Mouse (Mus musculus) CH12.LX (cell line): ENCODE data around the gene Ubb. TPM values are rescaled to one million over a fixed set of nuclear protein-coding genes. Genes with fewer than 3 reads are reported as not detected.

Experiments used
- DNase-seq: peaks from one replicate; pipeline ENCODE4 v3.0.0-alpha.2; 2013; ENCODE audit errors: extremely low read depth
- H3K27ac ChIP-seq: 2 replicates; pipeline ENCODE4 v1.5.1; 2012; ENCODE audit warnings: low read depth, mild to moderate bottlenecking, control low read depth, moderate library complexity; ENCODE audit not compliant: insufficient read depth
- H3K27me3 ChIP-seq: replicated peaks from 2 replicates; pipeline ENCODE3; 2012; ENCODE audit warnings: inconsistent platforms
- H3K36me3 ChIP-seq, 2 experiments: replicated peaks in 1 of 2; 2 replicates each; pipeline versions ENCODE3 to v1.6.1; 2012; ENCODE audit warnings: inconsistent platforms in 1 of 2, low read length in 1 of 2, mild to moderate bottlenecking in 1 of 2, mixed read lengths in 1 of 2, moderate library complexity in 1 of 2; ENCODE audit not compliant: control insufficient read depth in 1 of 2, insufficient read depth in 1 of 2
- H3K4me1 ChIP-seq, 2 experiments: 2 replicates each; pipeline ENCODE4 v1.6.1; 2012; ENCODE audit warnings: inconsistent platforms in 1 of 2, moderate library complexity in 1 of 2; ENCODE audit not compliant: insufficient read depth in 2 of 2, control insufficient read depth in 1 of 2
- H3K4me2 ChIP-seq: 2 replicates; pipeline ENCODE4 v1.6.1; 2012; ENCODE audit warnings: low read depth, mild to moderate bottlenecking, control low read depth; ENCODE audit not compliant: poor library complexity, insufficient read depth, severe bottlenecking
- H3K4me3 ChIP-seq, 3 experiments: fragments of 150-350 bp in 1 of 3; sonication (generic) in 1 of 3; replicated peaks in 1 of 3; 2 replicates each; pipeline versions ENCODE3 to v1.5.1; 2011 to 2012; ENCODE audit warnings: low read depth in 2 of 3, low read length in 2 of 3, mild to moderate bottlenecking in 2 of 3, moderate library complexity in 2 of 3, control low read depth in 1 of 3, improper control_type of control experiment in 1 of 3, inconsistent platforms in 1 of 3, mixed read lengths in 1 of 3; ENCODE audit not compliant: poor library complexity in 1 of 3
- H3K79me2 ChIP-seq: replicated peaks from 2 replicates; pipeline ENCODE4 v1.6.1; 2012; ENCODE audit warnings: mild to moderate bottlenecking, moderate library complexity; ENCODE audit not compliant: control insufficient read depth, poor library complexity, insufficient read depth, severe bottlenecking; ENCODE audit errors: extremely low read depth
- H3K9ac ChIP-seq: 2 replicates; pipeline ENCODE4 v1.6.1; 2012; ENCODE audit warnings: low read depth, mild to moderate bottlenecking, control low read depth, moderate library complexity; ENCODE audit not compliant: insufficient read depth
- H3K9me3 ChIP-seq: replicated peaks from 2 replicates; pipeline ENCODE3; 2012; ENCODE audit warnings: low read length, inconsistent platforms, mixed read lengths
- BHLHE40 ChIP-seq: IDR thresholded peaks from 2 replicates; pipeline ENCODE4 v1.6.1; 2011; ENCODE audit warnings: mild to moderate bottlenecking, low read depth, low read length, improper control_type of control experiment
- CHD1 ChIP-seq: IDR thresholded peaks from 2 replicates; pipeline ENCODE4 v1.6.1; 2012; ENCODE audit warnings: low read depth, low read length, improper control_type of control experiment, inconsistent platforms
- E2F4 ChIP-seq: IDR thresholded peaks from 2 replicates; pipeline ENCODE4 v1.6.1; 2011; ENCODE audit warnings: low read depth, low read length, improper control_type of control experiment; ENCODE audit not compliant: insufficient replicate concordance
- ETS1 ChIP-seq: conservative IDR thresholded peaks from 2 replicates; pipeline ENCODE4 v1.6.1; 2012; ENCODE audit warnings: low read depth, mild to moderate bottlenecking, inconsistent platforms, low read length, improper control_type of control experiment, moderate library complexity
- IRF4 ChIP-seq: IDR thresholded peaks from 2 replicates; pipeline ENCODE4 v1.6.1; 2014; ENCODE audit warnings: low read depth, mild to moderate bottlenecking, inconsistent platforms, low read length, improper control_type of control experiment
- JUND ChIP-seq: conservative IDR thresholded peaks from 2 replicates; pipeline ENCODE4 v1.6.1; 2011; ENCODE audit warnings: low read depth, low read length, improper control_type of control experiment
- KAT2A ChIP-seq: IDR thresholded peaks from 2 replicates; pipeline ENCODE4 v1.6.1; 2012; ENCODE audit warnings: low read length, improper control_type of control experiment, inconsistent platforms; ENCODE audit not compliant: insufficient replicate concordance
- MAX ChIP-seq: IDR thresholded peaks from 2 replicates; pipeline ENCODE4 v1.6.1; 2011; ENCODE audit warnings: low read length, improper control_type of control experiment
- MYC ChIP-seq: IDR thresholded peaks from 2 replicates; pipeline ENCODE4 v1.6.1; 2011; ENCODE audit warnings: low read depth, mild to moderate bottlenecking, improper control_type of control experiment, low read length
- NELFE ChIP-seq: IDR thresholded peaks from 2 replicates; pipeline ENCODE4 v1.6.1; 2011; ENCODE audit warnings: low read depth, low read length, improper control_type of control experiment
- NRF1 ChIP-seq: IDR thresholded peaks from 2 replicates; pipeline ENCODE4 v1.6.1; 2014; ENCODE audit warnings: low read depth, mild to moderate bottlenecking, inconsistent platforms, low read length, improper control_type of control experiment, moderate library complexity
- POLR2A ChIP-seq: IDR thresholded peaks from 2 replicates; pipeline ENCODE4 v1.6.1; 2011; ENCODE audit warnings: low read depth, mild to moderate bottlenecking, improper control_type of control experiment, low read length
- POLR2AphosphoS2 ChIP-seq: IDR thresholded peaks from 2 replicates; pipeline ENCODE4 v1.6.1; 2011; ENCODE audit warnings: low read depth, low read length, improper control_type of control experiment
- SMC3 ChIP-seq: IDR thresholded peaks from 2 replicates; pipeline ENCODE4 v1.6.1; 2011; ENCODE audit warnings: low read depth, low read length, improper control_type of control experiment
- TBP ChIP-seq: conservative IDR thresholded peaks from 2 replicates; pipeline ENCODE4 v1.6.1; 2011; ENCODE audit warnings: low read depth, low read length, improper control_type of control experiment
- TCF12 ChIP-seq: IDR thresholded peaks from 2 replicates; pipeline ENCODE4 v1.6.1; 2014; ENCODE audit warnings: low read depth, mild to moderate bottlenecking, inconsistent platforms, low read length, improper control_type of control experiment
- UBTF ChIP-seq: IDR thresholded peaks from 2 replicates; pipeline ENCODE4 v1.6.1; 2012; ENCODE audit warnings: low read depth, mild to moderate bottlenecking, inconsistent platforms, low read length, improper control_type of control experiment, moderate library complexity
- USF2 ChIP-seq: conservative IDR thresholded peaks from 2 replicates; pipeline ENCODE4 v1.6.1; 2011; ENCODE audit warnings: low read depth, low read length, improper control_type of control experiment
- ZC3H11A ChIP-seq: IDR thresholded peaks from 2 replicates; pipeline ENCODE4 v1.6.1; 2012; ENCODE audit warnings: low read depth, mild to moderate bottlenecking, inconsistent platforms, low read length, improper control_type of control experiment
- dilution Hi-C: fragments of 300-500 bp; cut with MboI; formaldehyde crosslinking; loops from 2 replicates; pipeline ENCODE4 v1.14.3; 2020; ENCODE audit warnings: low sequenced_read_pairs; ENCODE audit not compliant: extremely low pct_unique_long_range_greater_than_20kb, extremely low pct_ligation_motif_present
- in situ Hi-C: fragments of 300-500 bp; cut with MboI; formaldehyde crosslinking; loops from 3 replicates; pipeline ENCODE4 v1.14.3; 2019; ENCODE audit warnings: low sequenced_read_pairs, low pct_ligation_motif_present, low pct_unique_long_range_greater_than_20kb, mixed read lengths
- polyA plus RNA-seq: library from polyadenylated mRNA; unstranded; fragments of >175 nt; gene quantifications from 2 replicates; pipeline ENCODE4 v1.2.1, GENCODE M21; 2012; ENCODE audit warnings: low read depth; ENCODE audit not compliant: insufficient read length
- total RNA-seq, 2 experiments: library from RNA; depleted of rRNA; stranded (reverse); fragments of 300-350 nt in 1 of 2; fragments of >200 nt in 1 of 2; gene quantifications; 2 replicates each; pipeline ENCODE4 v1.2.3; 2012 to 2014

Ubb gene
- total and polyA plus RNA-seq, 3 experiments, result 1,092 to 2,098 (median 1,487) TPM

- peaks cover 65 to 94% of the 10 kb centered on the region in 2 experiments for H3K36me3 ChIP-seq
- DNase-seq, result no peak
- no peak overlapping the region for H3K4me3 ChIP-seq
- no peak overlapping the region for H3K4me2 ChIP-seq
- H3K79me2 ChIP-seq, result no peaks in the 10 kb centered on the region
- no peak overlapping the region for H3K27ac ChIP-seq
- TF ChIP-seq BHLHE40, result no peak
- no peak for TF ChIP-seq POLR2AphosphoS2
- no peak for TF ChIP-seq KAT2A
- no peak for TF ChIP-seq ZC3H11A
- TF ChIP-seq MAX, result no peak
- TF ChIP-seq MYC, result no peak
- TF ChIP-seq CHD1, result no peak
- no peak for TF ChIP-seq JUND
- TF ChIP-seq NELFE, result no peak
- no peak for TF ChIP-seq USF2
- TF ChIP-seq ETS1, result no peak
- TF ChIP-seq SMC3, result no peak
- TF ChIP-seq E2F4, result no peak
- no peak for TF ChIP-seq TCF12
- no peak for TF ChIP-seq NRF1
- TF ChIP-seq POLR2A, result no peak
- no peak for TF ChIP-seq IRF4
- TF ChIP-seq TBP, result no peak
- in situ Hi-C loops, result no loop called here
- H3K9ac ChIP-seq, result no peak overlapping the region
- no peaks in the 10 kb centered on the region for H3K9me3 ChIP-seq
- 0 out of 4 replicates have a peak, but pooled peaks cover 0 to 2% of the 10 kb centered on the region in 2 experiments for H3K4me1 ChIP-seq
- dilution Hi-C loops, result no loop called here
- H3K27me3 ChIP-seq, result no peaks in the 10 kb centered on the region
Observed at GRCm38 (mm10) chr11:62583031-62583430, 32.1 kb downstream of the Ubb start.

DNA sequence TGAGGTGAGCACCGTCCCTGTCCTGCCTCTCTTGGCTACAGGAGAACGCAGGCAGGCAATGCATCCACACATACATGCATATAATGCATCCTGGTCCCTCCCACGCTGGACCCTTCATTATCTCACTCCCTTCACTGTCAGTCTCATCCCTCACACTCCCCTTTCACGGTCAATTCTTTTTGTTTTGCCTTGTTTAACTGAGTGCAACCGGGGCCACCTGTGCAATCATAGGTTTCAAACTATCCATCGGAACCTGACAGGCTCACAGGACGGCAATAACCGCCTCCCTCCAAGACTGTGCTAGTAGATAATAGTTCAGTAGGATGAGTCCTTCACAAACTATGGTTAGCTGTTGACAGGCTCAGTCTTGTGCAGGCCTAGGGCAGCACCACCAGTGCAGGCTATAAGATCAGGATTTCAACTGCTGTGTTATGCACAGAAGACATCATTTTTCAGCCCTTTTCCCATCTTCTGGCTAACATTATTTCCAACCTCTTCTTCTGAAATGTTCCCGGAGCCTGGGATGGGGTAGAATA, 33.8 kb downstream of the Ubb start:
- in situ Hi-C loops, result no loop called here
- Histone ChIP-seq H3K27ac (no peak overlapping the region), H3K9ac (no peak overlapping the region), H3K4me2 (no peak overlapping the region), H3K4me3 (no peak overlapping the region), H3K79me2 (no peaks in the 10 kb centered on the region), H3K9me3 (no peaks in the 10 kb centered on the region), H3K27me3 (no peaks in the 10 kb centered on the region), H3K36me3 (peaks cover 59 to 91% of the 10 kb centered on the region in 2 experiments), H3K4me1 (peaks cover 5 to 12% of the 10 kb centered on the region in 2 experiments; a peak in 3 of 4 replicates)
- no peak for DNase-seq
- dilution Hi-C loops, result no loop called here
- TF ChIP-seq UBTF, result no peak
